Mouse (Mus musculus) CD8-positive naive resting alpha-beta T cell, adult 2 months (primary cell): Measurements from ENCODE around the gene Creb3l2.

Source experiments
- DNase-seq, 2 experiments: peaks; one replicate each; pipeline ENCODE4 v3.0.0; 2022; ENCODE audit warnings: low read depth in 2 of 2, low spot score in 2 of 2

Gene Creb3l2

GRCm38 (mm10) chr6:37414576-37414975 lies 27.4 kb downstream of the Creb3l2 start:
- DNase-seq, result no peak

DNA sequence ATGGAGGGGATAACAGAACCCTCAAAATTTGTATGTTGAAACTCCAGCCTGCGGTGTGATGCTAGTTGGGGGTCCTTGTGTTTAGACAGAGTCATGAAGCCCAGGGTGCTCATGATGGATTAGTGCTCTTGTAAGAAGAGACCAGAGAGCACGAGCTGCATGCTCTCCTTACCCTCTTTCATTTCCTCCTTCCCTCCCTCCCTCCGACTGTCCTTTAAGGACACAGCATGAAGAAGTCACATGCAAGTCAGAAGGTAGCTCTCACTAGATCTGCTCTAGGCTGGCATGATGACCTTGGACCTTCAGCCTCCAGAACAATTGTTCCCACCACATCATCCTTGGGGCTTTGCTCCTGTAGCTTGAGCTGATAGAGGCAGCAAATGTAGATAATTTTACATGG lies 30.2 kb downstream of the Creb3l2 start:
- DNase-seq, result no peak

- no peak for DNase-seq
Observed at GRCm38 (mm10) chr6:37409829-37410228, 32.1 kb downstream of the Creb3l2 start.

DNA sequence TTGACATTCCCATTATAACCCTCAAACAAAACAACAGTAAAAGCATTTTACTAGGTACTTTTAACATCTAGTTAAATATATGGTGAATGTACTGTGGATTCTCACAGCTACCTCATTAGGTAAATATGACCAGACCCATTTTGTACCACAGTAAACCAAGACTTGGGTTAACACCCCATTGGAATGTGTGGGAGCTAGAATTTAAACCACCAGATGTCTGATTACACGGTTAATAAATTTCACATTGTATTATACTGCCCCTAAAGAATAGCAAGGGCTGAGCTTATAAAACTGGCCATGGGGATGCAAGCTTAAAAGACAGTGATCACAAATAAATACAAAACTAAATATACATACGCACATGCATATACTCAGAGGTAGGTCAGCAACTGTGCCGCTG lies 34.1 kb downstream of the Creb3l2 start:
- no peak for DNase-seq

- no peak for DNase-seq
Observed at GRCm38 (mm10) chr6:37406903-37407302, 35.0 kb downstream of the Creb3l2 start.

DNA sequence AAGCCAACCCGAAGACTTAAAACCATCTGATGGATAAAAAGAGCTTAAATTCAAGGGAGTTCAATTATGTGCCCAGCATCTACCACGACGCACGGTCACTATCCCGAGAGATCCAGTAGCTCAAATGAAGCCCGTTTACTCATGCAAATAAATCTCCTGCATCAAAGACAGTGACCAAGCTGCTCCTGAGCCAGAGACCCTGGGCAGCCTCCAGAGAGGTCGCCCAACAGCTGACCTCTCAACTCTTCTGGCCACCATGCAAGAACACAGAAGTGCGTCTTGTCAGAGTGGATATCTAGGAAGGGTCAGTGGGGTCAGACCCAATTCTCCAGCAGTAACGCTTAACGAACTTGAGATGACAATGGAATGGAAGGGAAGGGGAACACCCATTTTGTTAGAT lies 35.9 kb downstream of the Creb3l2 start:
- DNase-seq, result no peak

DNA sequence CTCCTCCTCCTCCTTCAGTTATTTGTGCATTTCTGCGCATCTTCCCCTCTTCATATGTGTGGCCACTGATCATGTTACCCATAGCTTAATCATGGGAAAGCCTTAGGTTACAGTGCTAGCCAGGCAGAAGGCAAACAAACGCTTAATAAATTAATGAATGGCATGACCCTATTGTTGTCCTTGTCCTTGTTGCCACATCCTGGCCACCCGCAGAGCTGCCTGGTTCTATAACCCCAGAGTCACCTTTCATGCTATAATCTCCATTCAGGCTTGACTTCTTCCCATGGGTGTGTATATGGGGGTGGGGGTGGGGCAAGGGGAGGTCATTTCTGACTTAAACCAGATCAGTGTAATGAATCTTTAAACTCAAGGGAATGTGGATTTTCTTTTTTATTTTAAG lies 37.6 kb downstream of the Creb3l2 start:
- no peak for DNase-seq

GRCm38 (mm10) chr6:37401928-37402327 lies 40.0 kb downstream of the Creb3l2 start:
- DNase-seq, result no peak

DNA sequence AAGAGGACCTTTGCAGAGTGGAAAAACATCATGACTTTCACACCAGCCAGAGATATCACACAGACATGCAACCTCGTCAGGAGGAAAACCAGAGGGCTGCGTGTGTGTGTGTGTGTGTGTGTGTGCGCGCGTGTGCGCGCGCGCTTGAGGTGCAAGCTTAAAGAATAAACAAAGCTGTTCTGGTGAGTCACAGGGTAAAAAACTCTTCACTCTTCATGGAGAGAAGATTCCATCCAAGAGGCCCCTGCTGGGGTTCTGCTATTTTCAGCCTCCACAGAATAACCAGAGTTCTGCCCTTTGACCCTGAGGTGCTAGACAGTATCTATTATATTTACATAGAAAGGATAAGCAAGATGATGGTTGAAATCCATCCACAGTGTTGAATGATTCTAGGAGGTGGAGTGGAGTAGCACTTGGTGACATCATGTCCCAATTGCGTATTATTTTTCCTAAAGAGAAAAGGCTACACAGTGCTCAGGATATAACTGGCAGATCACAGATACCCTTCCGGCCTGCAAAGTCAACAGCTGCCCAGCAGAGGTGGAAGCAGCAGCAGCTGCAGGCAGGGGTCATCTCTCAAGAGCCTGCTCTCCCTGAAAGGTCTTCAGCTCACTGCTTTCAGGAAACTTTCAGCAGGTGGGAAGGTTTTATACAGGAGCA lies 41.0 kb downstream of the Creb3l2 start:
- no peak for DNase-seq

DNA sequence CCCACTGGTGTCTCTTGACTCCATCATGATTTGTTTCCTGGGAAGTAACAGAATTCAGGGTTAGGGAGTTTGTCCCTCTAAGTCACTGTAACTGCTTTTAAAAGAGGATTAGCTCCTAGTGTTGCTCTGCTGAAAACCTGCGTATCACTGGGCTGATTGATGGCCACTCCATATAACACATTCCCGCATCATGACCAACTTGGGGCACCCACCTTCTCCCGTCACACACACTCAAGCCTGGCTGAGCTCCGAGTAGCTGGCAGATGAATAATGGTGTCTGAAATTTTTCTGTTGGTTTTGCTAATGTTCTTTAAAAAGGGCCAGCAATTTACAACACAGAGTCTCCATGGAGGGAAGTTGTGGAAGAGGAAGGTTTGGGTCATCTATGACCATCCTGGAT lies 41.8 kb downstream of the Creb3l2 start:
- DNase-seq, result no peak

- no peak for DNase-seq
Observed at GRCm38 (mm10) chr6:37398943-37399342, 43.0 kb downstream of the Creb3l2 start.

- no peak for DNase-seq
Observed at GRCm38 (mm10) chr6:37397973-37398372, 44.0 kb downstream of the Creb3l2 start.

- DNase-seq, result no peak
Observed at GRCm38 (mm10) chr6:37397254-37397653, 44.7 kb downstream of the Creb3l2 start.

DNA sequence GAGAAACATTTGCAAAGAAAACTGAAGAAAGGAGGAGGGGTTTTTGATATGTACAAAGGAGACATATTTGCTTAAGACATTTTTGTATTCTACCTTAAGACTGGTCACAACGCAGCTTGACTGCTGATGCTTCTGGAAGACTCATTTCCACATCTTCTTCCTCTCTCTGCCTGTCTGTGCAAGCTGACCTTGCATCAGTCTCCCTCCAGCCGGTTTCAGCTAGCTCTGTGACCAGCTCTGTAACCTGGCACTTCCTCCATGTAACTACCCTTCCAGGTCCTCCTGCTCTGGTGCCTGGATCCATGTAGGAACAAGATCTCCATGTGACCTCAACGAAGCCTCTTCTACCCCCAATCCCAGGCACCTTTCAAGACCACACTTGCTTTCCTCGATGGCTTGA lies 45.8 kb downstream of the Creb3l2 start:
- no peak for DNase-seq

DNA sequence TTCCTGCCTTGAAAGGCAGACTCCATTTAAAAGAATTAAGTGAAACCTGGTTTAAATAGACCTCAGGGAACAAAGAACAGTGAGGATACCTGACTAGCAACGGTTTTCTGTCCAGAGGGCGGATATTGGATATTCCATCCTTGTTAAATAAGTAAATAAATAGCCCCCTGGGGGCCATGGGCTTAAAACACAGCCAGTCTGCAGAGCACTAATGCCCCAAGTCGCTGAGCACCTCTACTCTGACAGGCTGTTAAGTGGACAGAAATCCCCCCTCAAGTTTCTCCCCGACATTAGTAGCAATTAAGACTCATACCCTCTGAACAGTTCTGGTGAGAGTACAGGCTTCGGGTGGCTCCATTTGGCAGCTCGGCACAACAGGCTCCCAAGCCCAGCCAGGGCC lies 48.7 kb downstream of the Creb3l2 start:
- no peak for DNase-seq

- no peak for DNase-seq
Observed at GRCm38 (mm10) chr6:37392262-37392661, 49.7 kb downstream of the Creb3l2 start.

DNA sequence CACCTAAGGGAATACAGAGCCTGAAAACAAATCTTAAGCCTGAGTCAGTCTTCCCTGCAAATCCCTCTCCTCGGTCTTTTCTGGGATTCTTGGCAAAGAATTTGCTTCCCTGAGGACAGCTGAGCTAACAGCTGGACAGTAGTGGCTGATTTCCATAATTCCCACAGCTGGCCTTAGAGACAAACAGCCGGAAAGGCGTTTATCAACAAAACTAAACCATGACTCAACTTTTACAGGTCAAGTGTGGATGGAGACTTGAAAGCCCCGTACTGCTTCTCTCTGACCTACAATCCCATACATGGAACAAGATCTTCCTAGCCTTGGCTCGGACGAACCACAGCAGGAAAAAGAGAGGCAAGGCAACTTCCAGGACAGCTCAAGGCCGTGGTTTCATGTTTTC lies 50.6 kb downstream of the Creb3l2 start:
- no peak for DNase-seq

DNA sequence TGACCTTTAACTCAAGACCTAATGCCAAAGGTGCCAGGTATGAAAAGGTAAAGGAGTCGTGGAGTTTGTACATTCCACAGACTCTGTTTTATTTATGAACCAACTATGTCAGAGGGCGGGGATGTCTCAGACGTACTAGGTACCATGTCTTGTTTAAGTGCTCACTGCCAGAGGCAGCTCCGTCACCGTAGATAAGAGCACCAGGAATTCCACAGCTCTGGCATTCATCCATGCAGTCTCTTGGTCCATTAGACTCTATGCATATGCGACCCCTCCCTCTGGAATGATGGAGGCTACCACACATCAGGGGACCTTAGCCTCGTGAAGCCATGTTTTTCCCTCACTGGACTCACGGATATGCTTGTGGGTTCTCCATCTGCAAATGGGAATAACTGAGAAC lies 53.0 kb downstream of the Creb3l2 start:
- no peak for DNase-seq

GRCm38 (mm10) chr6:37388501-37388900 lies 53.4 kb downstream of the Creb3l2 start:
- DNase-seq, result no peak

- DNase-seq, result no peak
Observed at GRCm38 (mm10) chr6:37387281-37387680, 54.7 kb downstream of the Creb3l2 start.

- no peak for DNase-seq
Observed at GRCm38 (mm10) chr6:37385602-37386285, 56.2 kb downstream of the Creb3l2 start.

DNA sequence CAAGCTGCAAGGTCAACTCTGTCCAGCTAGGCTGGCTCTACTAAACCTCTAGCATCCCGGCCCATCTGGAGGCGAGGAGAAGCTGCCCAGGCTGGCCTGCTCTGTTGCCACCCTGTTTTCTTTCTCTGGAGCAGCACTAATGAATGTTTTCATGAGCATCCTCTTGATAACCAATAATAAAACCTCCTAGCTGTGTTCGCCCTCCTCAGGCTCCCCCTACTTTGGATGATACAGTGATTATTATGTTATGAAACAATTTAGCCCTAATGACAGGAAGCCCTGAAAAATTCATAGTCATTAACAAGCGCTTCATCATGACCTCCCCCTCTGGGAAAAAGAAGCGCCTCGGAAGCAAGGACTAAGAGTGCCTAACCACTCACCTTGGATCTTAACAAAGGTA lies 59.2 kb downstream of the Creb3l2 start:
- no peak for DNase-seq
